Mouse (Mus musculus): ENCODE results near the gene Pitpna.

DNA sequence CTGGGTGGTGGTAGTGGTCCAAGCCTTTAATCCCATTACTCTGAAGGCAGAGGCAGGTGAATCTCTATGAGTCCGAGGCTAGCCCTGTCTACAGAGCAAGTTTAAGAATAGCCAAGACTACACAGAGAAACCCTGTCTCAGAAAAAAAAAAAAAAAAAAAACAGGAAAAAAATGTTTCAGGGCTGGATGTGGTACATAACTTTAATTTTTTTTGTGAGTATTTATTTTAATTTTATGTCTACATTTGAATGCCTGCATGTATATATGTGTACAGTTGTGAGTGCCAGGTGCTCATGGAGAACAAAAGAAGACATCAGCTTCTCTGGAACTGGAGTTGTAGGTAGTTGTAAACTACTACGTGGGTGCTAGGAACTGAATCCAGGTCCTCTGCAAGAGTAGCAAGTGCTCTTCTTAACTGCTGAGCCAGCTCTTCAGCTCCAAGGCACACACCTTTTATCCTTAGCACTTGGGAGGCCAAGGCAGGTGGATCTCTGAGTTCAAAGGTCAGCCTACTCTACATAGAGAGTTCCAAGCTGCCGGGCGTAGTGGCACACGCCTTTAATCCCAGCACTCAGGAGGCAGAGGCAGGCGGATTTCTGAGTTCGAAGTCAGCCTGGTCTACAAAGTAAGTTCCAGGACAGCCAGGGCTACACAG, 6.3 kb upstream of the Pitpna start:
- TF ChIP-seq CTCF (IDR thresholded peaks at IDR 0.05; ENCODE audit: insufficient read depth, low read depth, low read length) (no peak), POLR2A (IDR thresholded peaks at IDR 0.05; ENCODE audit: insufficient read depth, low read depth, low read length) (no peak)
